Mouse (Mus musculus): Measurements from ENCODE around the gene Srcin1.

DNA sequence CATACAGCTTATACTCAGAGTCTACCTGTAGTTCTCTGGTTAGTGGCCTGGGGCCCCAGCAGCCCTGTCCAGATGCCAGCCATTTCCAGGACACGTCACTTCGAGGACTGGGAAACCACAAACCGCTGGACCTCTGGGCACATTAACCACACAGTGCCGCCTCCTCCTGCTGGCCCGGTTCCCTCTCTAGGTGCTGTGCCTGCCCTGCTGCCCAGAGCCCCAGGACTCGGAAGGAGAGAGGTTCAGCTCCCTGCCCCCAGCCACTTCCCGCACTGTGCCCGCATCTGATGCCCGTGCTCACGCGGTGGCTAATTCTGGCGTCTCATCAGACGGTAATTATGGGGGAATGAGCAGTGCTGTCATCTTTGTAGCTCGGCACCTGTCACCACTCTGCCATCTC lies 12.3 kb downstream of the Srcin1 start:
- TF ChIP-seq FLI1 (IDR thresholded peaks at IDR 0.05; ENCODE audit: low read length), result no peak
- TF ChIP-seq GATA1 (IDR thresholded peaks at IDR 0.05; ENCODE audit: borderline replicate concordance, low read length), result no peak
